Mouse (Mus musculus) myocyte (in vitro differentiated cells): ENCODE measurements around the gene Fcgr3. TPM values are rescaled to one million over a fixed set of nuclear protein-coding genes. Genes with fewer than 3 reads are reported as not detected.
"Not testable (repeated sequence)": the region's sequence is repeated elsewhere in the genome, so short reads cannot be mapped to it uniquely, and the experiment has no call there.

Experiments used
- H3K27me3 ChIP-seq: one replicate; pipeline ENCODE4 v1.6.1; 2011; ENCODE audit not compliant: control insufficient read depth, insufficient read depth, insufficient read length
- H3K36me3 ChIP-seq: one replicate; pipeline ENCODE4 v1.6.1; 2011; ENCODE audit not compliant: control insufficient read depth, insufficient read depth
- H3K4me2 ChIP-seq: one replicate; pipeline ENCODE4 v1.6.1; 2011; ENCODE audit warnings: low read depth, control low read depth
- H3K4me3 ChIP-seq: one replicate; pipeline ENCODE4 v1.5.1; 2011; ENCODE audit warnings: mild to moderate bottlenecking, control low read depth, moderate library complexity
- H3K79me2 ChIP-seq: one replicate; pipeline ENCODE4 v1.6.1; 2011; ENCODE audit not compliant: control insufficient read depth, insufficient read depth
- H3ac ChIP-seq: one replicate; pipeline ENCODE4 v1.6.1; 2011; ENCODE audit not compliant: control insufficient read depth, insufficient read length
- CEBPB ChIP-seq: IDR thresholded peaks from 2 replicates; pipeline ENCODE4 v1.6.1; 2011; ENCODE audit warnings: mild to moderate bottlenecking, moderate library complexity; ENCODE audit not compliant: poor library complexity, insufficient read depth, severe bottlenecking
- E2F4 ChIP-seq: IDR thresholded peaks from one replicate; pipeline ENCODE4 v1.6.1; 2011; ENCODE audit warnings: mild to moderate bottlenecking, control low read depth, moderate library complexity; ENCODE audit not compliant: insufficient read depth
- MAX ChIP-seq: IDR thresholded peaks from one replicate; pipeline ENCODE4 v1.6.1; 2011; ENCODE audit warnings: low read depth, mild to moderate bottlenecking, control low read depth
- MYOD1 ChIP-seq, 3 experiments: IDR thresholded peaks; one replicate each; pipeline ENCODE4 v1.6.1; 2011; ENCODE audit warnings: control low read depth in 2 of 3, low read depth in 2 of 3, mild to moderate bottlenecking in 2 of 3, moderate library complexity in 1 of 3; ENCODE audit not compliant: insufficient read length in 2 of 3, control insufficient read depth in 1 of 3
- MYOG ChIP-seq, 3 experiments: IDR thresholded peaks; one replicate each; pipeline ENCODE4 v1.6.1; 2011; ENCODE audit warnings: control low read depth in 2 of 3, low read depth in 2 of 3, mild to moderate bottlenecking in 2 of 3; ENCODE audit not compliant: insufficient read length in 2 of 3, control insufficient read depth in 1 of 3, insufficient read depth in 1 of 3
- POLR2A ChIP-seq: IDR thresholded peaks from one replicate; pipeline ENCODE4 v1.6.1; 2011; ENCODE audit warnings: low read depth, mild to moderate bottlenecking, control low read depth, moderate library complexity; ENCODE audit not compliant: insufficient read length
- POLR2AphosphoS2 ChIP-seq: IDR thresholded peaks from one replicate; pipeline ENCODE4 v1.6.1; 2011; ENCODE audit warnings: low read depth, control low read depth; ENCODE audit not compliant: insufficient read length
- REST ChIP-seq: IDR thresholded peaks from one replicate; pipeline ENCODE4 v1.6.1; 2011; ENCODE audit warnings: mild to moderate bottlenecking, control low read depth, moderate library complexity; ENCODE audit not compliant: insufficient read depth, insufficient read length
- TCF12 ChIP-seq: IDR thresholded peaks from one replicate; pipeline ENCODE4 v1.6.1; 2011; ENCODE audit warnings: mild to moderate bottlenecking, control low read depth; ENCODE audit not compliant: poor library complexity, insufficient read depth, severe bottlenecking
- TCF3 ChIP-seq: IDR thresholded peaks from one replicate; pipeline ENCODE4 v1.6.1; 2011; ENCODE audit warnings: low read depth, control low read depth; ENCODE audit not compliant: insufficient read length
- polyA plus RNA-seq: library from polyadenylated mRNA; unstranded; fragments of >200 nt; fragmentation: generic; extraction: Trizol; gene quantifications from one replicate; pipeline ENCODE4 v1.2.1, GENCODE M21; 2012; ENCODE audit warnings: missing spikeins

Gene Fcgr3
- 0.05 TPM for polyA plus RNA-seq

DNA sequence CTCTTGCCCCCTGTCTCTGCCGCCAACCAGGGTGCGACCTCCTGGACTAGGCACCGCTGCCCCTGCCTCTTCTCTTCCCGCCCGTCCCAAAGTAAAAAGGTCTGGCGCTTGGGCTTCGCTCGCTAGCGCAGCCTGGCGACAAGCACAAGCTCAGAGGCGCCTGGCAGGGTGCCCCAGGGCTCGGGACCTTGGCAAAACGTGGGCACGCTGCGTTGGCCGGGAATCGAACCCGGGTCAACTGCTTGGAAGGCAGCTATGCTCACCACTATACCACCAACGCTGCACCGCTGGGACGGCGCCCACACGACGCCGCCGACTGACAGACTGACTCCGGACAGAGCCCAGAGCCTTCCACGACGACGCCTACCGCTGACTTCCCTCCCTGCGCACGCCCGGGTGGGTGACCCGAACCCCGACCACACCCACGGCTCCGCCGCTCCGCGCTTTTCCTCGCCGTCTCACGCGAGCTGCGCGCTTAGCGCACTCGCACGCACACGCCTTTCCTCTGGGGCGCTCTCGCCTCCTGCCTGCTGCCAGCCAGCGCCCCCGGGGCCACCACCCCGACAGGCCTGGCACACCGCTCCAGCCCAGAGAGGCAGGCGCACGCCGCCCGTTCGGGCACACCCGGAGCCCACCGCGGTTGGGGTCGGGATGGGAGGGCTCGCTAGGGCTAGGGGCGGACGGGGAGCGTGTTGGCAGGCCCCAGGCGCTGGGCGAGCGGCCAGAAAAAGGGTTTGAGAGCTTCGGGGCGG, at the start of gene Fcgr3:
Gene Fcgr3, minus strand, starts transcription at position 445 of the 752 bp plus-strand sequence.
- not testable (repeated sequence) for H3K36me3 ChIP-seq, H3K79me2 ChIP-seq, H3K4me2 ChIP-seq, H3ac ChIP-seq, H3K27me3 ChIP-seq
- peak within 1 kb of the TSS; percentile 18 for H3K4me3 ChIP-seq

DNA sequence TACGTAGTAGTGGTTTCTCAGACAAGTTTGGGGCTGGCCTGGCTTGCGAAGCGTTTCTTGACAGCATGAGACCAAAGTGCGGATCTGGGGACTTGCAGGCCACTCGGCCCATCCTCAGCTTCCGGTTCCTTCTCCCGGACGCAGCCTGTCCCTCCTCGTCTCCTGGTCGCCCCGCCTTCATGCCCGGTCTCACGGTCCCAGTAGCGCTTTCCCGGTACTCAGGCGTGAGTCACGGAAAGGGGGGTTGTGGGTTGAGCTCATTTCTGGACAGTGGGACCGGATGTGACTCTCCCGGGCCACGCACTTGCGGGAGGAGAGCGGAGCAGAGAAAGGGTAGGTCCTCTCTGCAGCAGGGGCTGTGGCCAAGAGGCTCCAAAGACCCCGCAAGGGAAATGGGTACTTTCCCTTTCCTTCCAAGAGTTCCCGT, 49.2 kb upstream of the Fcgr3 start, which contains the start of gene Cfap126:
Gene Cfap126, plus strand, starts transcription at position 46 of the 427 bp plus-strand sequence.
- no peak within 1 kb of the TSS for H3ac ChIP-seq
- no peak for TF ChIP-seq MAX
- no peak for TF ChIP-seq E2F4
- TF ChIP-seq POLR2A, result peak; percentile 70
- TF ChIP-seq MYOD1 (IDR thresholded peaks at IDR 0.05; ENCODE audit: control insufficient read depth in 1 of 3, insufficient read length in 2 of 3, low read depth in 2 of 3), result no peak
- no peak for TF ChIP-seq REST
- TF ChIP-seq POLR2AphosphoS2, result peak; percentile 57
- no peaks in the 10 kb centered on the region for H3K36me3 ChIP-seq

DNA sequence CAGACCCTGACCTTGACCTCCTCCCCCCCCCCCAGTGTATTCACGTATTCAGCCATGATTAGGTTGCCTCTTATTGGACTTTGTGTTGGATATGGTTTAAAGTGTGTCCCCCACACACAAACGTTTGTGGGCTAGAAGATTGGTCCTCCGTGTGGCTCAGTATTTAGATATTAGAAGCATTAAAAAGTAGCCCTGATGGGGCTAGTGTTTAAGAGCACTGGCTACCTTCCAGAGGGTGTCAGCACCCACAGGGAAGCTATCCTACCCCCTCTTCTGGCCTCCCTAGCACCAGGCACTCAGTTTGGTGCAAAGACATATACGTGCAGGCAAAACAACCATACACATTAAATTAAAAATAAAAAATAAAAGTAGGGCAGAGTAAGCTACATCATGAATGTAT, 48.3 kb upstream of the Fcgr3 start:
- peak overlapping the region; percentile 98 for H3K4me2 ChIP-seq
- H3K4me3 ChIP-seq, result peak overlapping the region; percentile 54

More for the DNA sequence above, 49.2 kb upstream of the Fcgr3 start, which contains the start of gene Cfap126:
- Histone ChIP-seq H3K4me3 (peak within 1 kb of the TSS; percentile 54), H3K27me3 (no peaks in the 10 kb centered on the region), H3K79me2 (no peaks in the 10 kb centered on the region), H3K4me2 (peak within 1 kb of the TSS; percentile 98)

DNA sequence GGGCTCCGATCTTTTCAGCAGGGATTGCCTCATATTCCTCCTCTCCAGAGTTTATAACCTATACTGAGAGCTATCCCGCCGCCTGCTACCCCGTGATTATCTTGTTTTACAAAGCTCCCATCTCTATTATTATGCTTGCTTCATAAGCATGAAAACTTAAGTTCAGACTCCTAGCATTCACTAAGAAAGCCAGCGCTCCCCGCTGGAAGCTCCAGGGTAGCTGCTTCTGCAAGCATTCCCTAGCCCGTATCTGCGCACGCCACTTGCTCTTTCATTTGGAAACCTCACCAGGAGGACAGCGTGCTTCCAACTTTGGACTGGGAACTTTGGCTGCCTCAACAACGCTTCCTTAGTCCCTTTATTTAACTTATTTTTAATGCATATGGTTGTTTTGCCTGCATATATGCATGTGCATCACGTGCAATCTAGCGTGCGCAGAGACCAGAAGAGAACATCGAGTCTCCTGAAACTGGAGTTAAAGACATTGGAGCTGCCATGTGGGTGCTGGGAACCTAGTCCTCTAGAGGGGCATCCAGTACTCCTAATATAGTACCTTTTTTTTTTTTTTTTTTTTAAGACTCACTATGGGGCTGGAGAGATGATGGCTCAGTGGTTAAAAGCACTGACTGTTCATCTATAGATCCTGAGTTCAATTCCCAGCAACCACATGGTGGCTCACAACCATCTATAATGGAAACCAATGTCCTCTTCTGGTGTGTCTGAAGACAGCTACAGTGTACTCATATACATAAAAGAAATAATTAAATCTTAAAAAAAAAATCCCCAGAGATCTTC, 47.2 kb upstream of the Fcgr3 start:
- H3K36me3 ChIP-seq, result no peaks in the 10 kb centered on the region
- peak overlapping the region; percentile 54 for H3K4me3 ChIP-seq
- H3ac ChIP-seq, result no peak overlapping the region
- TF ChIP-seq E2F4 (no peak), POLR2A (no peak)
- H3K4me2 ChIP-seq, result peak overlapping the region; percentile 98
- no peaks in the 10 kb centered on the region for H3K79me2 ChIP-seq
- no peaks in the 10 kb centered on the region for H3K27me3 ChIP-seq

More for the DNA sequence above, 48.3 kb upstream of the Fcgr3 start:
- Histone ChIP-seq H3K36me3 (no peaks in the 10 kb centered on the region), H3K27me3 (no peaks in the 10 kb centered on the region), H3K79me2 (no peaks in the 10 kb centered on the region), H3ac (no peak overlapping the region)
- TF ChIP-seq TCF12 (no peak), MYOG (IDR thresholded peaks at IDR 0.05; ENCODE audit: control insufficient read depth in 1 of 3, insufficient read depth in 1 of 3, insufficient read length in 2 of 3, low read depth in 2 of 3) (no peak), E2F4 (no peak)

DNA sequence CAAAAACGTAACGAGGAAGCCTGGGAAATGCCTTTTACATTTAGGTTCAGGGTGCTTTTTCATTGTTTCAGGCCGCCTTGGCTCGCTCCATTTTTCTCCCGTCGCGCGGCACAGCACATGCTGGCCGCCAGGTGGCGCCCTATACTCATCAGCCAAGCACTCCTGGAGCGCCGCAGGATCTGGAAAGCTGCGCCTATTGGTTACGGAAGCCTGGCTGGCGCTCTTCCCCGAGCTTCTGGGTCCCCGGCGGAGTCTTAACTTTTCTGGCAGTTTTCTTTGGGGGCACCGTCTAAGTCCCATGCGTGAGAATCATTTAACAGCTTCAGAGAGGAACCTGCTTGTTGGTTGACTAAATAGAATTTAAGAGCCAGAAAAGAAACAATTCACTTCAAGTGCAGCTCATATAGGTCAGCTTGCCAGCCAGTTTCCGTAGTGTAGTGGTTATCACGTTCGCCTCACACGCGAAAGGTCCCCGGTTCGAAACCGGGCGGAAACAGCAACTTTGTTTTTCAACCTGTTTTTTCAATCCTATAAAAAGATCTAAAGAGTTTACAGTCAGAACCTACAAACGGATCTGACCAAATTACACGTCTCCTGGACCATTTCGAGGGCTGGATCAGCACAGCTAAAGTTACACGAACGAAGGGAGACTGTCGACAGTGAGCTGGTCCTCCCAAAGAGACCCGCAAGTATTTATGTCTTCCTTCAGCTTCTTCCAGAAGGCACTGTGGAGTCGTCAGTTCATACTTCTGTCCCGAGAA, 46.5 kb upstream of the Fcgr3 start:
- H3K27me3 ChIP-seq, result no peaks in the 10 kb centered on the region
- TF ChIP-seq POLR2AphosphoS2 (no peak), CEBPB (0 out of 2 replicates have a peak, but pooled peaks have one; percentile 15)
- no peak overlapping the region for H3ac ChIP-seq
- H3K4me2 ChIP-seq, result peak overlapping the region; percentile 98
- H3K36me3 ChIP-seq, result no peaks in the 10 kb centered on the region
- H3K79me2 ChIP-seq, result no peaks in the 10 kb centered on the region
- H3K4me3 ChIP-seq, result peak overlapping the region; percentile 54

DNA sequence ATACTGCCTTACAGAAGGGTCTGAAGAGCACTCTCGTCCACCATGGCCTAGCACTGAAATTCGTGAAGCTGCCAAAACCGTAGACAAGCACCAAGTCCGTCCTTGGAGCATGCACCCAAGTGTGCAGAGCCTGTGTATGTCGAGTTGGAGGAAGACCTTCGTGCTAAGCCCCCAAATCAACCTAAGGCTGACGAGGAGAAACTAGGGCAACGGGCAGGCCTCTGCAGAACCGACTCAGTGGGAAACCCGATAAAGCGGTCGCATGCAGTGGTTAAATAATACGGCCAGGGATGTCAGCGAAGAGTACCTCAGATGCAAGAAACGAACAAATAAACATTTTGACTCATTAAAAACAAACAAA, 45.9 kb upstream of the Fcgr3 start:
- peak overlapping the region; percentile 71 for H3K4me2 ChIP-seq
- H3ac ChIP-seq, result no peak overlapping the region
- no peaks in the 10 kb centered on the region for H3K27me3 ChIP-seq
- TF ChIP-seq MYOD1 (IDR thresholded peaks at IDR 0.05; ENCODE audit: control insufficient read depth in 1 of 3, insufficient read length in 2 of 3, low read depth in 2 of 3) (no peak), CEBPB (no peak), TCF3 (no peak)
- H3K79me2 ChIP-seq, result no peaks in the 10 kb centered on the region
- no peaks in the 10 kb centered on the region for H3K36me3 ChIP-seq
- peak overlapping the region; percentile 54 for H3K4me3 ChIP-seq
